Mouse (Mus musculus) liver, embryonic 14.5 days (tissue): Measurements from ENCODE around the gene Rpusd4. TPM values are rescaled to one million over a fixed set of nuclear protein-coding genes. Genes with fewer than 3 reads are reported as not detected.

ENCODE experiments used
- ATAC-seq: fragments of 200-750 bp; cut with Nextera tagmentation; 2 replicates; pipeline ENCODE4 v1.8.0; 2017; ENCODE audit warnings: moderate number of reproducible peaks, mild to moderate bottlenecking, moderate library complexity; ENCODE audit not compliant: insufficient read depth
- DNase-seq, 3 experiments: peaks; one replicate each; pipeline ENCODE4 v3.0.0-alpha.2; 2012 to 2013; ENCODE audit warnings: low read depth in 3 of 3, low spot score in 3 of 3
- H3K27ac ChIP-seq: fragments of 300-500 bp; sonication (generic); 2 replicates; pipeline ENCODE4 v1.5.1; 2014; ENCODE audit warnings: moderate library complexity, mild to moderate bottlenecking, control low read depth, inconsistent platforms
- H3K27me3 ChIP-seq: fragments of 300-500 bp; sonication (generic); 2 replicates; pipeline ENCODE4 v1.6.1; 2014; ENCODE audit warnings: mild to moderate bottlenecking, low read length, moderate library complexity; ENCODE audit not compliant: control insufficient read depth, insufficient read depth
- H3K36me3 ChIP-seq: fragments of 300-500 bp; sonication (generic); replicated peaks from 2 replicates; pipeline ENCODE4 v1.6.1; 2014; ENCODE audit warnings: low read depth; ENCODE audit not compliant: control insufficient read depth, insufficient read depth
- H3K4me1 ChIP-seq, 2 experiments: fragments of 200-500 bp in 1 of 2; fragments of 300-500 bp in 1 of 2; sonication (generic) in 1 of 2; replicated peaks; 2 replicates each; pipeline ENCODE4 v1.6.1; 2012 to 2014; ENCODE audit warnings: antibody characterized with exemption in 1 of 2, inconsistent platforms in 1 of 2, low read length in 1 of 2; ENCODE audit not compliant: control insufficient read depth in 2 of 2, insufficient read depth in 2 of 2
- H3K4me2 ChIP-seq: fragments of 300-500 bp; sonication (generic); 2 replicates; pipeline ENCODE4 v1.6.1; 2014; ENCODE audit warnings: low read depth, mild to moderate bottlenecking, control low read depth, moderate library complexity
- H3K4me3 ChIP-seq, 2 experiments: fragments of 200-500 bp in 1 of 2; fragments of 300-500 bp in 1 of 2; sonication (generic) in 1 of 2; 2 replicates each; pipeline ENCODE4 v1.5.1; 2012 to 2014; ENCODE audit warnings: low read depth in 2 of 2, low read length in 2 of 2, mild to moderate bottlenecking in 2 of 2, control low read depth in 1 of 2, inconsistent platforms in 1 of 2, moderate library complexity in 1 of 2; ENCODE audit not compliant: insufficient read depth in 1 of 2
- H3K9ac ChIP-seq: fragments of 300-500 bp; sonication (generic); replicated peaks from 2 replicates; pipeline ENCODE4 v1.6.1; 2014; ENCODE audit warnings: mild to moderate bottlenecking, control low read depth, moderate library complexity
- H3K9me3 ChIP-seq: fragments of 300-500 bp; sonication (generic); 2 replicates; pipeline ENCODE4 v1.6.1; 2016; ENCODE audit warnings: low read length, mixed read lengths; ENCODE audit not compliant: control insufficient read depth
- CTCF ChIP-seq: IDR thresholded peaks from 2 replicates; pipeline ENCODE4 v1.5.1; 2016; ENCODE audit warnings: antibody characterized with exemption, low read depth, control low read depth
- EP300 ChIP-seq: IDR thresholded peaks from 2 replicates; pipeline ENCODE4 v1.6.1; 2016; ENCODE audit warnings: antibody characterized with exemption, low read depth
- WGBS: fragments of 180-500 bp; shearing (Covaris S2); extraction: QIAGEN DNeasy Blood & Tissue Kit; methylation state at CpG from one replicate; pipeline ENCODE4 v1.1.7; 2014; ENCODE audit not compliant: insufficient replicate concordance; 5-methylcytosine and 5-hydroxymethylcytosine counted together
- polyA plus RNA-seq, 2 experiments: library from polyadenylated mRNA; depleted of rRNA in 1 of 2; stranded (reverse) in 1 of 2; unstranded in 1 of 2; fragments of >200 nt; fragmentation: Nextera tagmentation in 1 of 2; extraction: Ambion mirVana in 1 of 2; gene quantifications; 2 replicates each; pipeline versions ENCODE4 v1.2.1 to v1.2.3; 2012 to 2014

Gene Rpusd4
- polyA plus RNA-seq, 2 experiments = 8.9 to 11.4 TPM

GRCm38 (mm10) chr9:35320288-35320687, 52.6 kb downstream of the Rpusd4 start:
- Histone ChIP-seq H3K4me2 (no peak overlapping the region), H3K36me3 (no peaks in the 10 kb centered on the region), H3K4me3 (no peak overlapping the region), H3K27ac (no peak overlapping the region), H3K4me1 (peaks cover 0 to 3% of the 10 kb centered on the region in 2 experiments; a peak in 1 of 4 replicates), H3K27me3 (no peaks in the 10 kb centered on the region), H3K9me3 (no peaks in the 10 kb centered on the region), H3K9ac (no peak overlapping the region)
- WGBS = 51% methylated on average over 4 of the region's 4 CpGs
- no peak for TF ChIP-seq EP300
- TF ChIP-seq CTCF = no peak
- DNase-seq = no peak
- no peak for ATAC-seq

DNA sequence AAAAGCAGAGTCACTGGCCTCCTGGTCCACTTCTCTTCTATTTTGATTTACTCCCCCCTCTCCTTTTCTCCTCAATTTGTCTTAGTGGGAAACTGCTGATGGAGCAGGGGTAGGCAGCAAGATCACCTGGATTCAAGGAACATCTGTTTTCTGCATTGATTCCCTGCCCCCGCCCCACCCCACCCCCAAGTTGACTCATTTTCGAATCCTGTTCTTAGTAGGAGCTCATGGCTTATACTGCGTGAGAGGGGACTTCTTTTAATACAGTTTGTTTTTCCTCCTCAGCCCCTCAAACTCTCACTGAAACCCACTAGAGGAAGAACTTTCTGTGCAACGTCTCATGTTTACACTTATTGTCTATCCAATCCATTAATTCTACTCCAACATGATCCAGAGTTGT, 56.3 kb downstream of the Rpusd4 start:
- no peak overlapping the region for H3K4me3 ChIP-seq
- no peaks in the 10 kb centered on the region for H3K36me3 ChIP-seq
- no peak overlapping the region for H3K9ac ChIP-seq
- no peak overlapping the region for H3K4me2 ChIP-seq
- no peak for DNase-seq
- no peak for ATAC-seq
- no peak overlapping the region for H3K27ac ChIP-seq
- no peaks in the 10 kb centered on the region for H3K9me3 ChIP-seq
- TF ChIP-seq EP300 = no peak
- TF ChIP-seq CTCF = no peak
- H3K4me1 ChIP-seq = peaks cover 0 to 2% of the 10 kb centered on the region in 2 experiments; a peak in 1 of 4 replicates
- 53% methylated on average over 4 of the region's 4 CpGs for WGBS
- no peaks in the 10 kb centered on the region for H3K27me3 ChIP-seq

- no peak overlapping the region for H3K4me2 ChIP-seq
- H3K36me3 ChIP-seq = no peaks in the 10 kb centered on the region
- no peaks in the 10 kb centered on the region for H3K9me3 ChIP-seq
- no peak overlapping the region for H3K27ac ChIP-seq
- DNase-seq (no peak), ATAC-seq (no peak)
- TF ChIP-seq CTCF = no peak
- TF ChIP-seq EP300 = no peak
- 57% methylated on average over 2 of the region's 2 CpGs for WGBS
- H3K4me1 ChIP-seq = no peaks in the 10 kb centered on the region
- H3K27me3 ChIP-seq = no peaks in the 10 kb centered on the region
- H3K9ac ChIP-seq = no peak overlapping the region
- no peak overlapping the region for H3K4me3 ChIP-seq
These were observed 56.9 kb downstream of the Rpusd4 start for GRCm38 (mm10) chr9:35324571-35324970.

- H3K4me3 ChIP-seq = no peak overlapping the region
- H3K27me3 ChIP-seq = no peaks in the 10 kb centered on the region
- H3K9ac ChIP-seq = no peak overlapping the region
- no peaks in the 10 kb centered on the region for H3K36me3 ChIP-seq
- H3K27ac ChIP-seq = no peak overlapping the region
- no peaks in the 10 kb centered on the region for H3K9me3 ChIP-seq
- no peak for DNase-seq
- no peak overlapping the region for H3K4me2 ChIP-seq
- ATAC-seq = no peak
- H3K4me1 ChIP-seq = no peaks in the 10 kb centered on the region
- TF ChIP-seq EP300 (no peak), CTCF (no peak)
- 51% methylated on average over 7 of the region's 7 CpGs for WGBS
These were observed 59.1 kb downstream of the Rpusd4 start for GRCm38 (mm10) chr9:35326644-35327263.

Other genes starting within 250 kb of the Rpusd4 start
- 4.6 and 6.0 TPM in 2 replicates for gene St3gal4, start 148.6 kb upstream of the Rpusd4 start, polyA plus RNA-seq (2012; rRNA removed)
- 17.8 and 19.2 TPM in 2 replicates for gene St3gal4, start 148.6 kb upstream of the Rpusd4 start, polyA plus RNA-seq (2014; fragmentation: Nextera tagmentation; extraction: Ambion mirVana)
- gene Dcps, start 91.8 kb upstream of the Rpusd4 start, polyA plus RNA-seq (2012; rRNA removed) = 36.5 and 38.6 TPM in 2 replicates
- 48.0 and 50.4 TPM in 2 replicates for gene Dcps, start 91.8 kb upstream of the Rpusd4 start, polyA plus RNA-seq (2014; fragmentation: Nextera tagmentation; extraction: Ambion mirVana)
- gene Srpr, start 67.7 kb upstream of the Rpusd4 start, polyA plus RNA-seq (2012; rRNA removed) = 25.4 and 28.8 TPM in 2 replicates
- gene Srpr, start 67.7 kb upstream of the Rpusd4 start, polyA plus RNA-seq (2014; fragmentation: Nextera tagmentation; extraction: Ambion mirVana) = 53.8 and 54.6 TPM in 2 replicates
- gene Tirap, start 67.6 kb upstream of the Rpusd4 start, polyA plus RNA-seq (2012; rRNA removed) = 3.2 TPM in 2 replicates
- gene Tirap, start 67.6 kb upstream of the Rpusd4 start, polyA plus RNA-seq (2014; fragmentation: Nextera tagmentation; extraction: Ambion mirVana) = 4.8 and 4.9 TPM in 2 replicates
- 16.2 and 18.4 TPM in 2 replicates for gene Foxred1, start 56.8 kb upstream of the Rpusd4 start, polyA plus RNA-seq (2012; rRNA removed)
- 14.4 and 16.7 TPM in 2 replicates for gene Foxred1, start 56.8 kb upstream of the Rpusd4 start, polyA plus RNA-seq (2014; fragmentation: Nextera tagmentation; extraction: Ambion mirVana)
- gene Fam118b, start 60 bp upstream of the Rpusd4 start, polyA plus RNA-seq (2012; rRNA removed) = 4.2 and 7.4 TPM in 2 replicates
- 11.1 and 13.8 TPM in 2 replicates for gene Fam118b, start 60 bp upstream of the Rpusd4 start, polyA plus RNA-seq (2014; fragmentation: Nextera tagmentation; extraction: Ambion mirVana)
- gene Cdon, start 153.3 kb downstream of the Rpusd4 start, polyA plus RNA-seq (2012; rRNA removed) = 0.52 TPM in 2 replicates
- gene Cdon, start 153.3 kb downstream of the Rpusd4 start, polyA plus RNA-seq (2014; fragmentation: Nextera tagmentation; extraction: Ambion mirVana) = 0.21 and 0.36 TPM in 2 replicates